Mouse (Mus musculus) erythroid progenitor cell, adult 5-6 weeks (primary cell): ENCODE results near the gene Ifnk. TPM values are rescaled to one million over a fixed set of nuclear protein-coding genes. Genes with fewer than 3 reads are reported as not detected.

Experiments used
- ATAC-seq: replicated peaks from 2 replicates; pipeline ENCODE4 v1.8.0; 2016; ENCODE audit warnings: moderate number of reproducible peaks, mild to moderate bottlenecking, moderate TSS enrichment, inconsistent platforms; ENCODE audit not compliant: poor library complexity, low FRiP score, severe bottlenecking
- total RNA-seq, 2 experiments: library from RNA; stranded (forward) in 1 of 2; stranded (reverse) in 1 of 2; fragments of 150-400 nt in 1 of 2; fragments of 186-747, 209-891 nt in 1 of 2; gene quantifications; 2 replicates each; pipeline versions ENCODE4 v1.2.3 to v1.2.4; 2015 to 2017; ENCODE audit warnings: low replicate concordance in 2 of 2

The Ifnk gene
- total RNA-seq, 2 experiments from 2014 or later, result not detected

- no peak for ATAC-seq
Observed at GRCm38 (mm10) chr4:35175566-35175965, 23.7 kb downstream of the Ifnk start.

GRCm38 (mm10) chr4:35177926-35178645, 26.2 kb downstream of the Ifnk start:
- no peak for ATAC-seq

GRCm38 (mm10) chr4:35187617-35188326, 35.9 kb downstream of the Ifnk start:
- no peak for ATAC-seq

GRCm38 (mm10) chr4:35189794-35190193, 37.9 kb downstream of the Ifnk start:
- ATAC-seq, result no peak

GRCm38 (mm10) chr4:35192725-35193124, 40.9 kb downstream of the Ifnk start:
- no peak for ATAC-seq

GRCm38 (mm10) chr4:35201700-35202099, 49.8 kb downstream of the Ifnk start:
- ATAC-seq, result no peak

Other genes with a start within 250 kb of the Ifnk start
- gene Mob3b, start 5.4 kb downstream of the Ifnk start, total RNA-seq (2015; ENCODE audit: low replicate concordance), result under 0.01 and 4.3 TPM in 2 replicates
- gene Mob3b, start 5.4 kb downstream of the Ifnk start, total RNA-seq (2017; ENCODE audit: low replicate concordance), result 1.2 and 1.4 TPM in 2 replicates
- 11.3 and 13.0 TPM in 2 replicates for gene C9orf72, start 74.1 kb downstream of the Ifnk start, total RNA-seq (2015; ENCODE audit: low replicate concordance)
- gene C9orf72, start 74.1 kb downstream of the Ifnk start, total RNA-seq (2017; ENCODE audit: low replicate concordance), result 2.8 and 2.9 TPM in 2 replicates